Mouse (Mus musculus): Measurements from ENCODE around the gene Wwc1.

Wwc1 gene

DNA sequence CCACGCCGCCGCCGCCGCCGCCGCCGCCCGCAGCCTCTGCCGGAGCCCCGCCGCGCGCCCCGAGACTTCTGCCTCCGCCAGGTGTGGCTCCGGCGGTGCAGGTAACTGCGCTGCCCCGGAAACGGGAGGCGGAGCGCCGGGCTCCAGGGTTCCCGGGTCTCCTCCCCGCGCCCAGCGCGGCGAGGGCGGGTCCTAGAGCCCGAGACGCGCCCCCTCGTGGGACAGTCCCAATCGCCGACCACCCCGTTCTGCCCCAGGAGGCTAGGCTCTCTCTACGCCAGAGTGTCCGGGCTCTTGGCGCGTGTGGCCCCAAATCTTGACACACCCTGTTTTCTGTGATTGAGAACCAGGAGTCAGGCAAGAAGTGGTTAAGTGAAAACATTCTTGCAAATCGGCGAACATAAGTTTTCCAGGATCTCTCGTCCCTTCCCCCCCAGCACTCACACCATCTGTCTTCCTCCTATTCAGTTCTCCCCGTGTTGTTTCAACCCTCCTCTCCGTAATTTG is at the start of gene Wwc1:
Wwc1 (minus strand) TSS at position 117 of the 507 bp plus-strand sequence.
- DNase-seq = peak; percentile 83

DNA sequence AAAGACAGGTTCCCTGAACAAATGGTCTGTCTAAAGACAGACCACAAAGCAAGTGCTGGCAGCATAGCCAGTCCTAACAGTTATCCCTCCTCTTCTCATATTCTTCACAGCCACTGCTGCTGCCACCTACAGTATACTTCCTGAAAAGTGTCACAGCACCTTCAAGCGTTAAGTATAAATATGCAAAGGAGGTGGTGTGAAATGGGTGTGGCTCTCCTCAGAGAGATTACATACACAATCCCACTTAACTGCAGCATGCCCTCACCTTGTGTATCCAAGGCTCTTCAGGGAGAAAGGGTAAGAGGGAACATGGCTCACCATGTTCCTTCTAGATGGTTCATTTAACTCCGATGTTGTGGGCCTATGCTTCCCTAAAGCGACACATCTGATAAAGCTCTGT is 39.7 kb upstream of the Wwc1 start:
- DNase-seq = no peak

DNA sequence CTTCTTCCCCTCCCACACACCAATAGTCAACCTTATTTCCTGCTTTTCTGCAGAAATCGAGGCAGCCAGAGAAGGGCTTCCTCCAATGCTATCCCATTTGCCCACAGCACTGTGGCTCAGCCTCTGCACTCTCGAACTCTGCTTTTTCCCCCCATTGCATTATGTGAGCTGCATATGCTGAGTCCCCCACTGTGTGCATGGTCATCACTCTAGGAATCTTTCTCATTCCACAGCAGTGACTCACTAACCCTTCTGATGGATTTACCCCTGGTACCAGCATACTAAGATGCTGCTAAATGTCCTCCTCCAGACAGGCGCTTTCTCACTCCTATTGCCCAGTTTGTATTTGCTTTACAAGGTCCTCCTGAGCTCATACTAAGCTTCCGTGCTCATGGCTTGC is 32.9 kb upstream of the Wwc1 start:
- no peak for DNase-seq

DNA sequence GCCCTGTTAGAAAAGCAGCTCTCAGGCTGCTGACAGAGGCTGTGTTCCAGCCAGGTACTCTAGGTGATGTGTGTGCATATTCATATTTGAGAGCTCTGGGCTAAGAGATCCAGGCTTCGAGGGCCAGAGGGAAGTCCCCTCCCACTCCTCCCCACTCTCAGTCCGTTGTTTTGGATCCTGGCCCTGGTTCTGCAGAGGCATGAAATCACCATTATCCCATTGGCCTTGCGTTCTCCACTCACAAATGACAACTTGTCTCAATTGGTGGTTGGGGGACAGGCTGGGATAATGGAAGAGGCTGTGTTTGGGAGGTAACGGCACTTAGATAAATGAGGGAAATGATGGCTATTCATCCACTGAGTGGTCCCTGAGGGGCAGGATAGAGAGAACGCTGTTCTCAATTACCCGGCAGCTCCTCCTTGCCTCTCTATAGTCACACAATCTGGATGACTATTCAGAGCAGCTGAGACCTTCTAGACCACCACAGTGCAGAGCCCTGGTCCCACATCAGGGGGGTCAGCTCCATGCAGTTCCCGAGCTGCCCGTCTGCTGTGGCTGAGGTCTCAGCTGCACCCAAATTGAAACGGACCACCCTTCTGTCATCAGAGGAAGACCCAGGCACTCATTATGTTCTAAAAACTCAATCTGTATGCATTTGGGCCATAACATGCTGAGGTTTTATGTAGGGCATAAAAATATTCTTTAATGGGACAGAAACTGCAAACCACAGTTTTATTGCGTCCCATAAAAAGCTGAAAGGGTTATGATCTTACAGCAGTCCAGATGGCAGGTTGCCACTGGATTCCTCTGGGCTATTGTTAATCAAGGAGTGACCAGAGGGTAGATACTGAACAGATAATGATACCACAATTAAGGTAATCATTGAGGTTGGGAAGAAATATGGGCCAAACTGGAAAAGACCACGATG is 29.2 kb upstream of the Wwc1 start:
- no peak for DNase-seq

DNA sequence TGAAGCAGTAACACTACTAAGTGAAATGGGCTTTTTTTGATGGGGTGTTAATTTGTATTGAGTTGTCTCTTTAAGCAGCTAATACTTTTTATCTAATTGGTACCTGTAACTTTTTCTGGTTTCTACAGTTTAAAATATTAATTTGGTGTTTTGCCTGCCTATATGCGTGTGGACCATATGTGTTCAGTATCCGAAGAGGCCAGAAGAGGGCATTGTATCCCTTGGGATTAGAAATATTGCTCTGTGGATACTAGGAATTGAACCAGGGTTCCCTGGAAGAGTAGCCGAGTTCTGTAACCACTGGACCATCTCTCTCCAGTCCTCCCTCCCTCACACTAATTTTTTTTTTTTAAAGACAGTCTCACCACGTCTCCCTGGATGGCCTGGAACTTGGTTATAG is 22.6 kb upstream of the Wwc1 start:
- no peak for DNase-seq

DNA sequence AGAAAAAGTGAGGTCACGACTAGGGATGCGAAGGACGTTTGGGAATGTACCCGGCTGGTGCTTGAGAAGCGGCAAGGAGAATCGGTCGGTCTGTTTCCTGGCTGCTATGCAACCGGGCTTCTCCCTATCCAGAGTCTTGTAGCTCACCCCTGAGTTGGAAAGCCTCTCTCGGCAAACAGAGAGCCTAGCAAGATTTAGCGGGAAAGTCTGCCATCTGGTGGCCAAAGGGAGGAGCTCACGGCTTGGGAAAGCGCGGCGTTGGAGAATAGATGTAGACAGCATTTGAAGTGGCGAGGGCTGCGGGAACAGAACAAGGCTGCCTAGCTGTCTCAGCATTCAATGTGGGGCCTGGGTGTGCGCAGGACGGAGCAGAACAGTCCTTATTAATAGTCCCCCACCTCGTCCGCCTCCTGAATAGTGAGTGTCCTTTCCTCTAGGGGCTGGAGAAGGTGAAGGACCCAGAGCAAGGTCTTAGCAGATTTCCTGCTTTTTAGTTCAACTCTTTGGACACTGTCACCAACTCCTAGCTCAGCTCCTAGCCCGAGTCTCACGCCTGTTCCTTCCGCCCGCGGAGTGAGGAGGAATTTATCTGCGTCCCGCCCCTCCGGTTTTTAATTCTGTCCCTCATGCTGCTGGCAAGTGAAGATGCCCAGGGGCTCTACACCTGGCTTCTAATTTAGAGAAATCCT is 21.1 kb upstream of the Wwc1 start:
- peak; percentile 95 for DNase-seq

DNA sequence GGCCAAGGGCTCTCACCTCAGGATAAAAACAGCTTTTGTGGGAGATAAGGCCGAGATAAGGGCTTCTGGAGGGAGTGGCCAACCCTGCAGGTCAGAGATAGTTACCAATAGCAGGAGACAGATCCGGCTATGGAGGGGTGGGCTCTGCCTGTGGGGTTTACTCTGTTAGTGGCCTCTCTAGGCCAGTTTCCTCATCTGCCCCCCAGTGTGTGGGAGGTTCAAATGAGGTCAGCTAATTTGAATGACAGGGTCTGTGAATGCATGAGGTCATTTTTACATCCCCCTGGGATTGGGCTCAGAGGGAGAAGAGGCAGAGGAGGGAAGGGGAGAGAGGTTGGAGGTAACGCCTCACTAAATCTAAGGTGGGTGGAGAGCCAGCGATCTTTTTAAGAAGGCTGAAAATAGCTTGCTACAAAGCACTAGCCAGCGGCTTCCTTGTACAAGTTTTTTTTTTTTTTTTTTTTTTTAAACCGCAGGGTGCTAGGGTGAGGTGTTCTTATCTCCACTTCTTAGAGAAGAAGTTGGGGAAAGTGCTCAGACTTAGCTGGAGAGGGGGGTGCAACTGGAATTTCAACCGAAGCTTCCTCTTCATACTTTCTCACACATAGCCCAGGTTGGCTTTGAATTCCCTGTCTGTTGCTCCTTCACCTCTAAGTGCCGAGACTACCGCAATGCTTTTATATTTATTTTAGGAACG is 20.4 kb upstream of the Wwc1 start:
- no peak for DNase-seq

DNA sequence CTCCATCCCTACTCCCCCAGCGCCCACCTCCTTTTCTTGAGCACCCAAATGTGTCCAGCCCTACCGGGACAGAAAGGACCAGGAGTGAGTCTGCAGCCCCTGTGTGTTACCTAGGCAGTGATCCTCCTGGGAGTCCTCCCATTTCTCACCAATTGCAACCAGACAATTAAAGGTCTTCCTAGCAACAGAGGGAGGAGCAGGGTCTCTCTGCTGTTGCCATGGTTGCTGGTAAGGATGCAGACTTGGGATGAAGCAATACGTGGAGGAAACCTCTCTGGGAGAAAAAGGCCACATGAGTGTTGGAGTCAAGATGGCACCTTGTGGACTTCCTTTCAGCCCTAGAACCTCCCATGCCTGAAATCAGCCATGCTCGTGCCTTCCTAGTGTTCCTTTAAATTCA is 19.7 kb upstream of the Wwc1 start:
- DNase-seq = no peak

DNA sequence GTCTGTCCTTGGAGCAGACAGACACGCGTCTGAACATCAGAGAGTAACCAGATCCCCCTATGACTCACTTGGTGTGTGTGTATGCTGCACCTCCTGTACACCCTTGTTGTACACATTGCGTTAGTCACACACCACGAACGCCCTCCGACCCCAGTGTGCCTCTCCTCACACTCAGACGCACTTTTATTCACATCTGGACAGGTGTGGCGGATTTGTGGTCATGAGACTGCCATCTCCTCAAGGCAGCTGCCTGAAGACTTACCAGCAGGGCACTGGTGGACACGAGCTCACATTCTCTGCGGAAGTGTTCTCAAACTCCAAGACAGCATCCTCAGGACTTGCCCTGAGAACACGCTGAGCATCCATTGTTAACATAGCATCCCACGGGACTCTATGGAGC is 17.7 kb upstream of the Wwc1 start:
- no peak for DNase-seq

DNA sequence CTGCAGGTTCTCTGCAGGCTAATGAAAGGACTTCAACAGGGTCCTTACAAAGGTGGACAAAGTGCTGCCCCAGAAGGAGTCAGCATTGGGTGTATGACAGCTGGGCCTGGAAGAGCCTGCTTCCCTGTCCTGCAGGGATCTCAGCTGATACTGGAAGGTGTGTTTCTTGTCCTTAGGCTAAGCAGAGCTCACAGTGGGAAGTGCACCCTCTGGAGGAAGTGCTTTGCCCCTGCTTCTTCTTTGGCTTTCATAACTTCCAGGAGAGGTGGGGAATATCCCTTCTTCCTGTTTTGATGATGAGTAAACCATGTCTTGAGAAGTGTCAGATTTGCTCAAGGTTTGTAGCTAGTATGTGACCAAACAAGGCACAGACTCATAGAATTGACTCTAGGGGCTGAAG is 15.0 kb upstream of the Wwc1 start:
- DNase-seq = no peak

DNA sequence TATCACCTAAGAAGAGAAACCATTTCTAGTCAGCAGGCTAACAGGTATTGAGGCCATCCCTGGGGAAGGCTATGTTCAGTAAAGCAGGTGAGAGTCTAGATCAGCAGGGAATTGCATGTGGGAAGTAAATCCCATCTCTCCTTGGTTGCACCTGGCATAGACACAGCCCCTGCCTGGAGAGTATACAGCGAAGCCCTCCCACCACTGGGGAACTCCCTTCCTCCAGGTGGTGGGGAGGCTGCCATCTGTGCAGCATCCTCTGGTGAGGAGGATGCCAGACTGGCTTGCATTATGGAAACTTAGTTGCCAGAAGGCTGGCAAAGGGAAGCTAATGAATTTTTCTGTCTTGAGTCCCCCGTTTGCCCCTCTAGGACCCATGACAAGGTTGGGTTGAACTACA is 11.5 kb upstream of the Wwc1 start:
- DNase-seq = no peak

DNA sequence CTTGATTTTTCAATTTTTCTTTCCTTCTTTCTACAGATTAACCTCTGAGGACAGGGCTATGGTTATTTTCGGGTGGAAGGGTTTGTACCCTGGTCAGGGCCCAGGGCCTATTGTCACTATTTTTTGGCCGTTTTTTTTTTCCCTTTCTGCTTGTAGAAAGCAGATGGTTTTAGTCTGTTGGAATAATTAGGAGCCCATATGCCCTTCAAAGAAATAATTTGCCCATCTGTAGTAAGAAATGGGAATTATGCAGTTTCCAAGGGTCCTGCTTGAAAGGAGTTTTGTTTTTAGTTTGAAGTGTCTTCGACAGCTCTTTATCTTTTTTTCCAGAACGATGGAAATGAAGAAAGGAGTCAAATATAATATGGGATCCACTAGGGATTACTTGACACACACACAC is 9.6 kb upstream of the Wwc1 start:
- no peak for DNase-seq

DNA sequence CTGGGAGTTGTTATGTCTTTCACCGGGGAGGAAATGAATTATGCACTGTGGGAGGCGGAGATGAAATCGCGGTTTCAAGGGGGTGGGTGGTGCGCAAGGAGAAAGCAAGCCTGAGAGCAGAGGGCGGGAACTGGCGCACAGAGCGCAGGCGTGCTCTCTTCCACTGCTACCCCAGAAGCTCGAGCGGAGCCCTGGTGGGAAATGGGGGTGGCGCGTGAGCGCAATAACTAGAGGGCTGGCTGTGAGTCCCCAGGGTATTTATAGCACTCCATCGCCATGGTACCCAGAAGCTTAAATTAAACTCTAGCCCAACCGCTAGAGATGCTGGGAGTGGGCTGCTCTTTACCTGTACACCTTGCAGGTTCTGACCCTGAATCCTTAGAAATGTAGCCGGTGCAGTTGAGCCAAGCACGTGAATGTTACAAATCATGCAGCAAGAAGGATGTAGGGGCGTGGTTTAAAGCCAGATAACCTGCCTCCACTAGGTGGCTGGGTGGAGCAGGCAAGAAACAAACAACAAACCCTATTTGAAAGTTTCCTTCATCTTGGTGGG is 5.6 kb upstream of the Wwc1 start:
- no peak for DNase-seq

DNA sequence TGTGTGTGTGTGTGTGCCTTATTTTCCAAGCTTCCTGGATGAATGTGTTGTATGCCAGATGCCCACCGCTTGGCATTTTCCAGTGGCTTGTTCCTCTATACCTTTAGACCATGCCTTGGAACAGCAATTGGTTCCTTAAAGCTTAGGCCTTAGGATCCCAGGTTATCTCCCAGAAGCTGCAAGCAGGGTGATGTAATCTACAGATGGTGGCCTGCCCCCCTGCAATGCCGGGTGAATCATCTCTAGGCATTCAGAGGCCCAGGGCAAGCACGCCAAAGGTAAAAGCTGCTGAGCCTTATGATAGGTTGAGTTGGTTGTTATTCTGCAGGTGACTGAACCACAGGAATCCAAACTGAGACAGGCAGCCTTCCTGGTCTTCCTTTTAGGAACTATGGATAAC is 2.4 kb upstream of the Wwc1 start:
- DNase-seq = no peak

DNA sequence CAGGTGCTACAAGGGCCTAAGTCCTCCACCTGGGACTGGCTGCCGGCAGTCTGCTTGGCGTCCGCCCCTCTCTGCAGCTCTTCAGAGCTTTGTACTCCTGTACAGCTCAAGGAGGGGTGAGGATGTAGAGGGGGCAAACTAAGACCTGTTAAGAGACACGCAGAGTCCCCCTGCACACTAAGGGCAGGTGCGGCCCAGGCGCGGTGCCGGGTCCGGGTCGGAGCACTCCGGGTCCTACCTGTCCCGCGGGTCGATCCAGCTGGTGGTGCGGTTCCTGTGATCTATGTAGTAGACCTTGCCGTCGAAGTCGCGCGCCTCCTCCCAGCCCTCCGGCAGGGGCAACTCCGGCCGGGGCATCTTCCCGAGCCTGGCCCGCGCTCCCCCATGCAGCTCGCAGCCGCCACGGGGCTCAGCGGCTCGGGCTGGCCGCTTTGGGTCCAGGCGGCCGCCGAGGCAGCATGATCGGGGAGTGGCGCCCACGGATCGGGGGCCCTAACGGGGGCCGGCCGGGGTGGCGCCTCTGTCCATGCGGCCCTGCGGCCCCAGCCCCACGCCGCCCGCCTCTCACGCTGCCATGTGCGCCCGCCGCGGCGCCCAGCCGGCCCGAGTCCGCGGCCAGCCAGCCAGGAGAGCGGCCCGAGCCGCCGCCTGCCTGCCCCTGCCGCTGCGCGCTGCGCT is 455 bp downstream of the Wwc1 start:
- no peak for DNase-seq

DNA sequence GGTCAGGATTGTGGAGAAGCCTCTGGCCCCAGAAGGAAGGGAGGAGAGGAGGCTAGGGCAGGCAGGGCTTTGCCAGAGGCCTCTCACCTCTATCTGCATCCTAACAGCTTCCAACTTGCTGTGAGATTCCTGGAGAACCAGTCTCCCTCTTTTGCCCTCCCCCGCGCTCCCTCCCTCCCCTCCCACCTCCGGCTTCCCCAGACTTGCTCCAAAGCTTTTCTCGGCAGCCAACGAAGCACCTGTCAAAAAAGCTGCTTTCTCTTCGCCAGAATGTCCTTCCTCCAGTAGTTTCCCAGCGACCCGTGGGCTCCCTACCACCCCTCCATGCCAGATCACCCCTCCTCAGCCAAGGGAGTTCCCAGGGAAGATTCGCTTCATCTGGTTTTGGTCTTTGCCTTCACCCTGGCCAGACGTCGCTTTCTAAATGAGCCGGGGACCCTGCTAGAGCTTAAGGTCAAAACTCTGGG is 1.0 kb downstream of the Wwc1 start:
- no peak for DNase-seq

DNA sequence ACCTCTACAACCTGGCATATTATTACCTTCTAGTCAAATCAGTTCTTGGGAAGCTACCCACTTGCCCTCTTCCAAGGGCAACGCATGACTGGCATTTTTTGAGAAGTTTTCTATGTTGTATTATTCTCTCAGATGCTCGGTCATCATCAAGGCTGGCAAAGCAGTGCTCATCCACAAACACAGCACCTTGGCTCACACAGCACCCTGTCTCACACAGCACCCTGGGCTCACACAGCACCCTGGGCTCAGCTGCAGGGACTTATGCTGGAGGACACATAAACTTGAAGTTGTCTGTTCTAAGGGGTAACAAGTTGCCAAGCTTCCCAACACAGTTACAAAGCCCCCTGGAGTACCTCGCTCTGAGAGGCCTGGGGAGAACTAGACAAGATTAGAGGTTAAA is 2.5 kb downstream of the Wwc1 start:
- no peak for DNase-seq

DNA sequence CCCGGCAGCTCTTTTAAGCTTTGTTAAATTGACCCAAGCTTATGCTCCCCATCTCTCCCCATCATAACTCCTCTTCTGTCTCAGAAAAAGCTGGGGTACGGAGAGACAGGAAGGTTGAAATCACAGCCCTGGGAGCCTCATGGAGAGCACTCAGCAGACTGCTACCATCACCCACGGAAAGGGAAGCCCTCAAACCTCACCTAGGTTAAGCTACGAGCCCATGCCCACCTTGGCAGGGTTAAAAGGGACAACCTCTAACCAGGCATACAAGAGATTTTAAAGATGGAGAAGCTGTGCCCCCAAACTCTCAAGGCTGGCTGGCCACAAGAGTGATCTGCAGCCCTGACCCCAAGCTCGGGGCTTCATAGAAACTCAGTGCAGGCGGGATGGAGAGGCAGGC is 3.2 kb downstream of the Wwc1 start:
- DNase-seq = no peak

DNA sequence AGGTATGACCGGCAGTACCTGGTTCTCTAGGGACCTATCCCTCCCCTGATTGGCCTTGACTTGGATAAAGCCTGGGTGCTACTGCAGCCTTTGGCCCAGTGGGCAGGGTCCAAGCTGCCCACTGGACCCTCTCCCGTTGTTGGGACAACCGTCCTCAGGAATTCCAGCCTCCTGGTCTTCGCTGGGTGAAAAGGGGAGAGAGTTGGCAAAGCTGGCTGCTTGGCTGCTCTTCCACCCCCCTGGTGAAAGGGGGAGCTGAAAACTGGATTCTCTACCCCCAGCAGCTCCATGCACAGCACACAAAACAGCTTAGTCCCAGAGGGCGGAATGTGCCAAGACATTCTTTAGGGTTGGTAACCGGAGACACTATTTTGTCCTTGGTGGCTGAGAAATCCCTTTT is 3.8 kb downstream of the Wwc1 start:
- DNase-seq = no peak

DNA sequence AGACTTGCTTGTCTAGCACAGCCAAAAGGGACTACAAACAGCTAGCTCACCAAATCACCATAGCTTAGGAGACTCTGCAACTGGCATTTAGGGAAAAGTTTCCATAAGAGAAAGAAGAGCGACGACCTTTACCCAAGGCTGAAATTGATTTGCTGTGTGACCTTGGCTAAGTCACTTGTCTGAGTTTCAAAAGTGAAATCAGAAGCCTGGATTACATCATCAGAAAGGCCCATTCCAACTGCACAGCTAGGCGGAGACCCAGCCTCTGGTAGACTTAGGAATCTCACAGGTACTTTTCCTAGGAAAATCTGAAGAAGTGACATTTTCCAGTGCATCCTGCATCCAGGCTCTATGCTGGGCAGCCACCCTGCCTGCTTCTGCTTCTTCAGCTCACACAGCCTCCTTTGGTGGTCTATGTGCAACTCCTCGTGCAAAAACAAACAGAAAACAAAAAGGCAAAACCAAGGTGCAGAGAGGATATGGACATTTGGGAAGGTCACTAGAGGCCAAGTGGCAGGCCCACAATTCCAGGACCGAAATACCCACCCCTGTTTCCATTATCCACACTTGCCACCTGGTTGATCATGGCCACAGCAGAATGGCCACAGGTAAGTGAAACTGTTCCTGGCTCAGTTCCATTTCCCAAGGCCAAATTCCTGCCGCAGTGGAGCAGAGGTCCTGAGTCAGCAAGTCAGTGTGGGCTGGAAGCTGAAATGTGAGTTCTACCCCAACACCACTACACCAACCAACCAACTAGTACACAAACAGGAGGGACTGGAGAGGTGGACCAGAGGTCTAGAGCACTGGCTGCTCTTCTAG is 5.5 kb downstream of the Wwc1 start:
- DNase-seq = no peak

DNA sequence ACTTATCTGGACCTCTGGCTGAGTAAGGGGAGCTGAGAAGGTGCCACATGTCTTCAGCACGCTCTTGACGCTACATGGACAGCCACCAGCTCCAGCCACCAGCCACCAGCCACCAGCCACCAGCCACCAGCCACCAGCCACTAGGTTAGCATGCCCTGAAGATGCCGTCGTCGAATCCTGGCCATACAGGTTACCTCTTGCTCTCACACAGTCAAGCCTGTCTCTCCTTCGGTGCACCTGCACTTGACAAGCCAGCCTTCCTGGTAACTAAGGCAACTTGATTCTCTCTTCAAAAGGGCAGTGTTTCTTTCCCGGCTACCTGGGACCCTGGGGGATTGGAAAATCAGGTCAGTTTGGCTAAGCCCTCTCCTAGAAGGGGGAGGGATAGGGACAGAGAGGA is 7.2 kb downstream of the Wwc1 start:
- peak; percentile 72 for DNase-seq
